Mouse (Mus musculus) limb, embryonic 14.5 days (tissue): ENCODE data around the gene Mr1. TPM values are rescaled to one million over a fixed set of nuclear protein-coding genes. Genes with fewer than 3 reads are reported as not detected.

Source experiments
- ATAC-seq: fragments of 200-750 bp; cut with Nextera tagmentation; 2 replicates; pipeline ENCODE4 v1.8.0; 2017; ENCODE audit warnings: low read depth, moderate number of reproducible peaks, moderate TSS enrichment; ENCODE audit not compliant: low FRiP score
- DNase-seq: peaks from one replicate; pipeline ENCODE4 v3.0.0-alpha.2; 2015; ENCODE audit warnings: low spot score
- H3K27ac ChIP-seq: fragments of 300-500 bp; sonication (generic); replicated peaks from 2 replicates; pipeline ENCODE4 v1.5.1; 2014; ENCODE audit warnings: low read depth, mild to moderate bottlenecking, low read length, moderate library complexity, mixed read lengths
- H3K27me3 ChIP-seq: fragments of 300-500 bp; sonication (generic); 2 replicates; pipeline ENCODE4 v1.6.1; 2014; ENCODE audit warnings: low read length, mixed read lengths; ENCODE audit not compliant: control insufficient read depth, insufficient read depth
- H3K36me3 ChIP-seq: fragments of 300-500 bp; sonication (generic); 2 replicates; pipeline ENCODE4 v1.6.1; 2014; ENCODE audit warnings: mild to moderate bottlenecking, low read length, moderate library complexity, mixed read lengths; ENCODE audit not compliant: control insufficient read depth, insufficient read depth
- H3K4me1 ChIP-seq: fragments of 300-500 bp; sonication (generic); 2 replicates; pipeline ENCODE4 v1.6.1; 2014; ENCODE audit warnings: antibody characterized with exemption, low read length, mixed read lengths; ENCODE audit not compliant: control insufficient read depth, insufficient read depth
- H3K4me2 ChIP-seq: fragments of 300-500 bp; sonication (generic); replicated peaks from 2 replicates; pipeline ENCODE4 v1.6.1; 2014; ENCODE audit warnings: low read depth, mild to moderate bottlenecking, low read length, moderate library complexity; ENCODE audit not compliant: severe bottlenecking
- H3K4me3 ChIP-seq: fragments of 300-500 bp; sonication (generic); replicated peaks from 2 replicates; pipeline ENCODE4 v1.5.1; 2014; ENCODE audit warnings: low read length
- H3K9ac ChIP-seq: fragments of 300-500 bp; sonication (generic); 2 replicates; pipeline ENCODE4 v1.6.1; 2014; ENCODE audit warnings: mild to moderate bottlenecking, low read depth, low read length, moderate library complexity; ENCODE audit not compliant: severe bottlenecking
- H3K9me3 ChIP-seq: fragments of 300-500 bp; sonication (generic); 2 replicates; pipeline ENCODE4 v1.6.1; 2016; ENCODE audit warnings: low read length; ENCODE audit not compliant: control insufficient read depth
- POLR2A ChIP-seq: fragments of 200-500 bp; IDR thresholded peaks from 2 replicates; pipeline ENCODE4 v1.8.0; 2012; ENCODE audit warnings: inconsistent platforms, mild to moderate bottlenecking, moderate library complexity, borderline replicate concordance; ENCODE audit not compliant: insufficient read depth, insufficient read length; ENCODE audit errors: extremely low read depth
- WGBS: fragments of 180-500 bp; shearing (Covaris S2); extraction: QIAGEN DNeasy Blood & Tissue Kit; methylation state at CpG from one replicate; pipeline ENCODE4 v1.1.7; 2014; 5-methylcytosine and 5-hydroxymethylcytosine counted together
- polyA plus RNA-seq, 2 experiments: library from polyadenylated mRNA; depleted of rRNA in 1 of 2; stranded (reverse) in 1 of 2; unstranded in 1 of 2; fragments of >200 nt; fragmentation: Nextera tagmentation in 1 of 2; extraction: Ambion mirVana in 1 of 2; gene quantifications; 2 replicates each; pipeline versions ENCODE4 v1.2.1 to v1.2.3; 2012 to 2014

Mr1 gene
- polyA plus RNA-seq, 2 experiments = 8.2 to 10.5 TPM

GRCm38 (mm10) chr1:155167453-155167852, 20.8 kb upstream of the Mr1 start:
- Histone ChIP-seq H3K4me1 (no peaks in the 10 kb centered on the region), H3K9ac (no peak overlapping the region), H3K9me3 (no peaks in the 10 kb centered on the region), H3K27me3 (no peaks in the 10 kb centered on the region), H3K27ac (no peak overlapping the region), H3K4me3 (no peak overlapping the region), H3K4me2 (no peak overlapping the region), H3K36me3 (no peaks in the 10 kb centered on the region)
- TF ChIP-seq POLR2A = no peak
- WGBS = 87% methylated on average over 3 of the region's 3 CpGs
- ATAC-seq (no peak), DNase-seq (no peak)

GRCm38 (mm10) chr1:155158970-155159484, 12.4 kb upstream of the Mr1 start:
- no peaks in the 10 kb centered on the region for H3K36me3 ChIP-seq
- DNase-seq = peak; percentile 33
- peak overlapping the region; percentile 95 for H3K4me3 ChIP-seq
- under 1% methylated on average over 40 of the region's 46 CpGs for WGBS
- H3K9me3 ChIP-seq = no peaks in the 10 kb centered on the region
- no peaks in the 10 kb centered on the region for H3K27me3 ChIP-seq
- peak overlapping the region; percentile 83 for H3K27ac ChIP-seq
- peak overlapping the region; percentile 73 for H3K4me2 ChIP-seq
- H3K9ac ChIP-seq = peak overlapping the region; percentile 87
- TF ChIP-seq POLR2A = no peak
- peak; percentile 48 for ATAC-seq
- no peaks in the 10 kb centered on the region for H3K4me1 ChIP-seq

- ATAC-seq (peak; percentile 100), DNase-seq (peak; percentile 97)
- Histone ChIP-seq H3K4me1 (no peaks in the 10 kb centered on the region), H3K36me3 (no peaks in the 10 kb centered on the region), H3K27me3 (no peaks in the 10 kb centered on the region), H3K9ac (peak within 1 kb of the TSS; percentile 87), H3K4me2 (peak within 1 kb of the TSS; percentile 73), H3K27ac (peak within 1 kb of the TSS; percentile 83), H3K9me3 (no peaks in the 10 kb centered on the region), H3K4me3 (peak within 1 kb of the TSS; percentile 95)
- 2% methylated on average over 36 of the region's 48 CpGs for WGBS
- TF ChIP-seq POLR2A = 0 out of 2 replicates have a peak, but pooled peaks have one; percentile 16
Measured at GRCm38 (mm10) chr1:155158141-155158969, 11.7 kb upstream of the Mr1 start, which contains the start of gene Stx6. Gene Stx6, plus strand, starts transcription at chr1:155158715.

- no peak overlapping the region for H3K27ac ChIP-seq
- ATAC-seq (no peak), DNase-seq (no peak)
- no peaks in the 10 kb centered on the region for H3K4me1 ChIP-seq
- H3K9ac ChIP-seq = no peak overlapping the region
- no peak overlapping the region for H3K4me3 ChIP-seq
- H3K4me2 ChIP-seq = no peak overlapping the region
- no peaks in the 10 kb centered on the region for H3K36me3 ChIP-seq
- H3K9me3 ChIP-seq = no peaks in the 10 kb centered on the region
- TF ChIP-seq POLR2A = no peak
- H3K27me3 ChIP-seq = no peaks in the 10 kb centered on the region
- 73% methylated on average over 4 of the region's 4 CpGs for WGBS
Measured at GRCm38 (mm10) chr1:155153906-155154305, 7.3 kb upstream of the Mr1 start.

- no peaks in the 10 kb centered on the region for H3K27me3 ChIP-seq
- DNase-seq (no peak), ATAC-seq (no peak)
- H3K36me3 ChIP-seq = no peaks in the 10 kb centered on the region
- H3K27ac ChIP-seq = no peak overlapping the region
- H3K4me1 ChIP-seq = peaks cover 5% of the 10 kb centered on the region
- no peak overlapping the region for H3K4me2 ChIP-seq
- no peak overlapping the region for H3K4me3 ChIP-seq
- H3K9me3 ChIP-seq = no peaks in the 10 kb centered on the region
- TF ChIP-seq POLR2A = no peak
- no peak overlapping the region for H3K9ac ChIP-seq
- 89% methylated on average over 5 of the region's 5 CpGs for WGBS
Measured at GRCm38 (mm10) chr1:155150821-155151220, 4.2 kb upstream of the Mr1 start.
